Comparison of ENCODE assay signal across 1 mouse cellular context in genomic region chr7:27490543-27491329, GRCm38 (mm10).
TF ChIP-seq lines count a peak whose summit lies in the region.

No protein-coding gene starts in this region.

TF ChIP-seq in MEL, 35 proteins besides CTCF, POLR2A, EP300 and RAD21 (continued from another document):
- TF ChIP-seq ZC3H11A (IDR thresholded peaks at IDR 0.05; ENCODE audit: low read depth, low read length) (no peak), HCFC1 (IDR thresholded peaks at IDR 0.05; ENCODE audit: low read depth, low read length) (peak; percentile 42; the same call in 1 of the 2 replicates), TCF12 (IDR thresholded peaks at IDR 0.05; ENCODE audit: low read depth, low read length) (peak; percentile 57), MEF2A (IDR thresholded peaks at IDR 0.05; ENCODE audit: extremely low read depth, insufficient replicate concordance, low read depth, low read length, poor library complexity, severe bottlenecking) (no peak), JUND (IDR thresholded peaks at IDR 0.05; ENCODE audit: low read depth, low read length) (no peak), SIN3A (IDR thresholded peaks at IDR 0.05; ENCODE audit: low read length) (peak; percentile 68), CHD2 (IDR thresholded peaks at IDR 0.05; ENCODE audit: low read length) (no peak), BHLHE40 (IDR thresholded peaks at IDR 0.05; ENCODE audit: borderline replicate concordance, low read depth, low read length) (peak; percentile 95), CHD1 (IDR thresholded peaks at IDR 0.05; ENCODE audit: low read depth, low read length) (peak; percentile 62; the same call in 1 of the 2 replicates), ETS1 (IDR thresholded peaks at IDR 0.05; ENCODE audit: low read depth, low read length) (peak; percentile 28; the same call in 1 of the 2 replicates), NRF1 (IDR thresholded peaks at IDR 0.05; ENCODE audit: insufficient read depth, low read depth, low read length, poor library complexity, severe bottlenecking) (0 out of 2 replicates have a peak, but pooled peaks have one; percentile 12), USF2 (IDR thresholded peaks at IDR 0.05; ENCODE audit: borderline replicate concordance in 1 of 2, insufficient read depth in 1 of 2, low read depth in 1 of 2, low read length in 2 of 2) (no peak), ZNF384 (IDR thresholded peaks at IDR 0.05; ENCODE audit: low read depth, low read length) (peak; percentile 80), MXI1 (IDR thresholded peaks at IDR 0.05; ENCODE audit: low read depth, low read length) (peak; percentile 31; the same call in 1 of the 2 replicates), MYC (IDR thresholded peaks at IDR 0.05; ENCODE audit: low read depth, low read length) (no peak), USF1 (IDR thresholded peaks at IDR 0.05; ENCODE audit: low read depth, low read length) (0 out of 2 replicates have a peak, but pooled peaks have one; percentile 33)
